Mouse (Mus musculus): ENCODE results near the gene Rcbtb2.

DNA sequence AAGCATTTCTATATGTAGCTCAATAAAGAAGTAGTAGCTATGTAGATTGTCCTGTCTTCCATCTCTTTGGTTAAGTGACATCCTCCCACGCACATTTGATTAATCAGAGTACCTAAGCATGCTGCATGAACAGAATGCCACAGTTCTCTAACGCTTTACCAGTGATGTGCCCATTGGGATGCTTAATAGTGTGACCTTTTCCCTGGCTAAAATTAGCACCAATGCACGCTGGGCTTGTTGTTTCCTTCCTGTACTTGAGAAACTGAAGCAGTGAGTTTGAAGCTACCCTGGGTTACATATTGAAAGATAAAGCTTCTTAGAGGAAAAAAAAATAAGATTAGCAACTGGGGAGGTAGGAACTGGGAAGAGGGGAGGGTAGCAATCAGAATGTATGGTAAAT, 81.2 kb downstream of the Rcbtb2 start:
- TF ChIP-seq POLR2A (IDR thresholded peaks at IDR 0.05; ENCODE audit: control insufficient read depth, extremely low read depth, insufficient read depth, low read length, poor library complexity) (no peak), CTCF (IDR thresholded peaks at IDR 0.05; ENCODE audit: borderline replicate concordance, control insufficient read depth, extremely low read depth, insufficient read depth, low read length, poor library complexity) (no peak)

All from thymus, adult 2 months (tissue).